Mouse (Mus musculus) neutrophil, adult 65 days (primary cell): ENCODE results near the gene Drd1. TPM values are rescaled to one million over a fixed set of nuclear protein-coding genes. Genes with fewer than 3 reads are reported as not detected.

Source experiments
- total RNA-seq: library from RNA; stranded (reverse); gene quantifications from 2 replicates; pipeline ENCODE4 v1.2.4, GENCODE M21; 2023

The Drd1 gene
- 0.16 and 0.43 TPM in 2 replicates for total RNA-seq

DNA sequence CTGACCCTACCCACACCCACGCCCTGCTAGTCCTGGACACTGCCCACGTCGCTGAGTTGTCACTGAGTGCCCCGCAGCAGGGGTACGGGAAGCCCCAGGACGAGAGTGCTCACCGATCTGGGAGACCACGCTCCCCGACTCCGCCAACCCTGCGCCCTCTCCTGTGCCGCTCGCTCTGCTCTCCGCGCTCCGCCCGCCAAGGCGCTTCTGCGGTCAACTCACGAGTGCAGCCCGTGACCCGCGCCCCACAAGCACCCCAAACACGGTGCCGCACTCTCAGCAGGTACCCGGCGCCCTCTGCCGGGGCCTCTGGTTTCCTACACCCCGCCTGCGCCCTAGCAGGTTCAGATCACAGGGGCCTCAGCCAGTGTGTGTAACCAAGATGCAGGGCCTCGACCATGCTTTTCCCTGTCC lies at the start of gene Drd1:
Gene Drd1, minus strand, starts transcription at position 258 of the 414 bp plus-strand sequence.

DNA sequence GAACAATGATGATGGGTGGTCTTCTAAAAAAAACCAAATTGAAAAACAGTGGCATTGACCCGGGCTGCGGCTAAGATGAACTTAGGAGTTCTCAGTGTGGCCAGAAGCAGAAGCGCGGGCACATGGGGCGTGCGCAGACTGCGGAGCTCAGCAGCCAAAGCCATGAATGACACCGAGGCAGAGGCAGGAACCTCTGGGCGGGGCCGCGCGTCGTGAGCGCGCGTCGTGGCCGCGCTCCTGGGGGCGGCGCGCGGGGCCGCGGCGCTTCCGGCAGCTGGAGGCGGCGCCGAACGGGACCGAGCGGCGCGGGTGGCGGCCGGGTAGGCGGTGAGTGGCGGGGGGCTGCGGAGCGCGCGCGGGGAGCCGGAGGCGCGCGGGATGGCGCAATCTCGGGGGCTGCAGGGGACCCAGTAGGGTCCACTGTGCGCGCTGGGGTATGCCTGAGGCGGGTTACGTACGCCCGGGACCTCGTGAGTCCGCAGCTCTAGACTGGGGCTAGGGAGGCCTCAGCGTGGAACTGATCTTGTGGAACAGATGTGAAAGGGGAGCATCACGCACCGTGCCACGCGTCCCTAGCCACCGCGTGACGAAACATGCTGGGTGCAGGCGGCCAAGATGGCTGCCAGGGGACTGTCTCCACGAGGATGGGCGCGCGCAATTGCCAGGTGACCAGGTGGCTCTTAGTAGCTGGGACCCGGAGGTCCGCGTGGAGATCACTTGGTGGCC lies 16.3 kb upstream of the Drd1 start, which contains the start of gene Sfxn1:
Gene Sfxn1, plus strand, starts transcription at position 264 of the 726 bp plus-strand sequence.

Other genes starting within 250 kb of the Drd1 start
- 14.8 and 15.4 TPM in 2 replicates for gene Sfxn1, start 16.2 kb upstream of the Drd1 start, total RNA-seq
- 30.3 and 32.5 TPM in 2 replicates for gene Hrh2, start 136.4 kb upstream of the Drd1 start, total RNA-seq